Mouse (Mus musculus): ENCODE measurements around the gene Pam16.
"Not testable (repeated sequence)": the region's sequence is repeated elsewhere in the genome, so short reads cannot be mapped to it uniquely, and the experiment has no call there.

Pam16 gene

GRCm38 (mm10) chr16:4592909-4593875 is 31.6 kb downstream of the Pam16 start:
- DNase-seq (ENCODE audit: low spot score) = peak; percentile 74

GRCm38 (mm10) chr16:4590236-4590635 is 34.6 kb downstream of the Pam16 start:
- DNase-seq (ENCODE audit: low spot score) = no peak

GRCm38 (mm10) chr16:4587516-4588210 is 37.1 kb downstream of the Pam16 start:
- DNase-seq (ENCODE audit: low spot score) = peak; percentile 29

GRCm38 (mm10) chr16:4586531-4587123 is 38.2 kb downstream of the Pam16 start:
- DNase-seq (ENCODE audit: low spot score) = peak; percentile 98

GRCm38 (mm10) chr16:4585642-4586530 is 38.9 kb downstream of the Pam16 start:
- DNase-seq (ENCODE audit: low spot score) = no peak

- no peak for DNase-seq (ENCODE audit: low spot score)
Observed at GRCm38 (mm10) chr16:4584438-4584837, 40.4 kb downstream of the Pam16 start.

- no peak for DNase-seq (ENCODE audit: low spot score)
Observed at GRCm38 (mm10) chr16:4583807-4584206, 41.0 kb downstream of the Pam16 start.

- DNase-seq (ENCODE audit: low spot score) = not testable (repeated sequence)
Observed at GRCm38 (mm10) chr16:4581179-4581578, 43.6 kb downstream of the Pam16 start.

GRCm38 (mm10) chr16:4578630-4579029 is 46.2 kb downstream of the Pam16 start:
- DNase-seq (ENCODE audit: low spot score) = no peak

- DNase-seq (ENCODE audit: low spot score) = no peak
Observed at GRCm38 (mm10) chr16:4576873-4577272, 47.9 kb downstream of the Pam16 start.

- no peak for DNase-seq (ENCODE audit: low spot score)
Observed at GRCm38 (mm10) chr16:4576038-4576437, 48.8 kb downstream of the Pam16 start.

- DNase-seq (ENCODE audit: low spot score) = no peak
Observed at GRCm38 (mm10) chr16:4570737-4571136, 54.1 kb downstream of the Pam16 start.

- DNase-seq (ENCODE audit: low spot score) = peak; percentile 86
Observed at GRCm38 (mm10) chr16:4567912-4568311, 56.9 kb downstream of the Pam16 start.
